Mouse (Mus musculus) intestine, postnatal 0 days (tissue): ENCODE measurements at regions not wholly inside any gene's neighbourhood (a gene's known extent, or its start where the extent isn't known, plus 50 kb on each side); places are given as distances from the start of the nearest gene placed in this dataset.

ENCODE experiments used
- ATAC-seq: fragments of 200-750 bp; cut with Nextera tagmentation; 2 replicates; pipeline ENCODE4 v1.8.0; 2017; ENCODE audit warnings: mild to moderate bottlenecking, moderate TSS enrichment, moderate library complexity
- H3K27ac ChIP-seq: fragments of 300-500 bp; sonication (generic); 2 replicates; pipeline ENCODE4 v1.5.1; 2014; ENCODE audit warnings: mild to moderate bottlenecking, low read depth, low read length, moderate library complexity
- H3K27me3 ChIP-seq: fragments of 300-500 bp; sonication (generic); replicated peaks from 2 replicates; pipeline ENCODE4 v1.6.1; 2014; ENCODE audit warnings: low read length, mixed read lengths; ENCODE audit not compliant: control insufficient read depth, insufficient read depth
- H3K36me3 ChIP-seq: fragments of 300-500 bp; sonication (generic); 2 replicates; pipeline ENCODE4 v1.6.1; 2014; ENCODE audit warnings: mild to moderate bottlenecking, moderate library complexity; ENCODE audit not compliant: control insufficient read depth, insufficient read depth
- H3K4me1 ChIP-seq: fragments of 300-500 bp; sonication (generic); replicated peaks from 2 replicates; pipeline ENCODE4 v1.6.1; 2014; ENCODE audit warnings: antibody characterized with exemption, low read length, mixed read lengths; ENCODE audit not compliant: control insufficient read depth, insufficient read depth
- H3K4me2 ChIP-seq: fragments of 300-500 bp; sonication (generic); replicated peaks from 2 replicates; pipeline ENCODE4 v1.6.1; 2014; ENCODE audit warnings: low read depth, mild to moderate bottlenecking, moderate library complexity
- H3K4me3 ChIP-seq: fragments of 300-500 bp; sonication (generic); 2 replicates; pipeline ENCODE4 v1.5.1; 2014; ENCODE audit warnings: low read depth, low read length
- H3K9ac ChIP-seq: fragments of 300-500 bp; sonication (generic); 2 replicates; pipeline ENCODE4 v1.6.1; 2014; ENCODE audit warnings: mild to moderate bottlenecking, low read depth, low read length
- H3K9me3 ChIP-seq: fragments of 300-500 bp; sonication (generic); 2 replicates; pipeline ENCODE4 v1.6.1; 2016; ENCODE audit warnings: mixed run types; ENCODE audit not compliant: control insufficient read depth
- CTCF ChIP-seq: sonication (generic); IDR thresholded peaks from 2 replicates; pipeline ENCODE4 v1.5.1; 2016; ENCODE audit warnings: low read depth, mild to moderate bottlenecking, control low read depth, antibody characterized with exemption, moderate library complexity
- whole genome bisulfite sequencing: fragments of 180-500 bp; shearing (Covaris S2); extraction: QIAGEN DNeasy Blood & Tissue Kit; methylation state at CpG from one replicate; pipeline ENCODE4 v1.1.7; 2014; 5-methylcytosine and 5-hydroxymethylcytosine counted together

- Histone ChIP-seq H3K4me3 (no peak overlapping the region), H3K27me3 (no peaks in the 10 kb centered on the region), H3K4me2 (no peak overlapping the region), H3K36me3 (no peaks in the 10 kb centered on the region), H3K9ac (no peak overlapping the region), H3K4me1 (no peaks in the 10 kb centered on the region), H3K9me3 (no peaks in the 10 kb centered on the region), H3K27ac (no peak overlapping the region)
- no peak for TF ChIP-seq CTCF
- no peak for ATAC-seq
- WGBS = 75% methylated on average over 2 of the region's 2 CpGs
These were observed 734.9 kb downstream of the Tmem132b start for GRCm38 (mm10) chr5:126266471-126266870.

GRCm38 (mm10) chr5:126266929-126267609 lies 735.5 kb downstream of the Tmem132b start:
- no peak for TF ChIP-seq CTCF
- H3K27ac ChIP-seq = no peak overlapping the region
- no peaks in the 10 kb centered on the region for H3K27me3 ChIP-seq
- no peak overlapping the region for H3K4me2 ChIP-seq
- 43% methylated on average over 2 of the region's 2 CpGs for WGBS
- ATAC-seq = no peak
- no peaks in the 10 kb centered on the region for H3K36me3 ChIP-seq
- no peak overlapping the region for H3K9ac ChIP-seq
- H3K9me3 ChIP-seq = no peaks in the 10 kb centered on the region
- H3K4me3 ChIP-seq = no peak overlapping the region
- no peaks in the 10 kb centered on the region for H3K4me1 ChIP-seq

- H3K27me3 ChIP-seq = no peaks in the 10 kb centered on the region
- no peaks in the 10 kb centered on the region for H3K36me3 ChIP-seq
- no peak overlapping the region for H3K9ac ChIP-seq
- ATAC-seq = no peak
- H3K27ac ChIP-seq = no peak overlapping the region
- no peaks in the 10 kb centered on the region for H3K9me3 ChIP-seq
- 83% methylated on average over 4 of the region's 4 CpGs for WGBS
- no peak overlapping the region for H3K4me2 ChIP-seq
- H3K4me1 ChIP-seq = no peaks in the 10 kb centered on the region
- TF ChIP-seq CTCF = no peak
- no peak overlapping the region for H3K4me3 ChIP-seq
These were observed 737.0 kb downstream of the Tmem132b start for GRCm38 (mm10) chr5:126268592-126268991.

- Histone ChIP-seq H3K27me3 (no peaks in the 10 kb centered on the region), H3K4me2 (no peak overlapping the region), H3K36me3 (no peaks in the 10 kb centered on the region), H3K9me3 (no peaks in the 10 kb centered on the region), H3K4me3 (no peak overlapping the region), H3K9ac (no peak overlapping the region), H3K4me1 (no peaks in the 10 kb centered on the region), H3K27ac (no peak overlapping the region)
- WGBS = 91% methylated on average over 8 of the region's 8 CpGs
- no peak for TF ChIP-seq CTCF
- no peak for ATAC-seq
These were observed 742.7 kb downstream of the Tmem132b start for GRCm38 (mm10) chr5:126274316-126274715.

DNA sequence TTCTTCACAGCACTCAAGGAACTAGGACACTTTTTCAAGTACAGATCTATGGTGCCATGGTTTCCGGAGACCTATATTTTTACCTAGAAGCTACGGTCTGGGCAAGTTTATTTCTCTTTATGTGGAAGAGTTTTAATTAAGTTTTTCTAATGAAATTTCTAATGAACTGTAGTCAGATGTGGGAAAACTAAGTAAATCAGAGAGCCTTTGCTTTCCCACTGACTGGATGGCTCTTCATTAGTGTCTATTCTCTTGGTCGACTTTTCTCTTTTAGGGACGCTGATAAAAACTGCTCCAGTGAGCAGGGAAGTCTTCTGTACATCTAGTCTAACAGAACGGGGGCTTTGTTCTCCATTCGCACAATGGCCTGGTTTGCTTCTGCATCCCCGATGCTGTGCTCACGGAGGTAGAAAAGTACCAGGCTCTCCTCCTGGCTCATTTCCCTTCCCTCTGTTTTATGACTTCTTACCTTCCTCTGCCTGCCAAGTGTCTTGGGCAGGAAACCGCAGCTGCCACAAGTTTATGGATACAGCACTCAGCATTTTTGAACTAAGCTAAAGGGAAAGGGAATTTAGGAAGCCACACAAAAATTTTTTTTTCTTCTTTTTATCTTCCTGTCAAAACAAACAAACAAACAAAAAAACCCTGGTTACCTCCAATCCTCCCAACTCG lies 749.6 kb downstream of the Tmem132b start:
- H3K36me3 ChIP-seq = no peaks in the 10 kb centered on the region
- H3K9ac ChIP-seq = no peak overlapping the region
- no peak for TF ChIP-seq CTCF
- no peak overlapping the region for H3K27ac ChIP-seq
- no peaks in the 10 kb centered on the region for H3K9me3 ChIP-seq
- no peak for ATAC-seq
- H3K27me3 ChIP-seq = no peaks in the 10 kb centered on the region
- WGBS = 36% methylated on average over 10 of the region's 10 CpGs
- H3K4me1 ChIP-seq = no peaks in the 10 kb centered on the region
- H3K4me2 ChIP-seq = no peak overlapping the region
- H3K4me3 ChIP-seq = no peak overlapping the region

- ATAC-seq = no peak
- H3K9me3 ChIP-seq = no peaks in the 10 kb centered on the region
- 10% methylated on average over 7 of the region's 7 CpGs for WGBS
- no peaks in the 10 kb centered on the region for H3K36me3 ChIP-seq
- no peak overlapping the region for H3K9ac ChIP-seq
- no peak overlapping the region for H3K27ac ChIP-seq
- H3K4me2 ChIP-seq = no peak overlapping the region
- no peak overlapping the region for H3K4me3 ChIP-seq
- no peak for TF ChIP-seq CTCF
- H3K4me1 ChIP-seq = no peaks in the 10 kb centered on the region
- H3K27me3 ChIP-seq = no peaks in the 10 kb centered on the region
These were observed 750.2 kb downstream of the Tmem132b start for GRCm38 (mm10) chr5:126281782-126282181.
